Mouse (Mus musculus): Measurements from ENCODE around the gene Ccsap. TPM values are rescaled to one million over a fixed set of nuclear protein-coding genes. Genes with fewer than 3 reads are reported as not detected.

Gene Ccsap
- polyA plus RNA-seq, 1 experiment from 2014 or later, result 1.2 TPM

GRCm38 (mm10) chr8:123840578-123841345, 19.2 kb downstream of the Ccsap start:
- Histone ChIP-seq H3K9ac (replicated peaks) (no peak overlapping the region), H3K36me3 (replicated peaks; ENCODE audit: insufficient read depth, low read length) (peaks cover 9% of the 10 kb centered on the region; the same call in 1 of the 2 replicates), H3K4me2 (ENCODE audit: low read depth, low read length) (no peak overlapping the region), H3K4me3 (ENCODE audit: low read depth, low read length) (no peak overlapping the region), H3K27ac (ENCODE audit: low read depth) (no peak overlapping the region), H3K27me3 (ENCODE audit: insufficient read depth, low read length) (no peaks in the 10 kb centered on the region), H3K4me1 (ENCODE audit: insufficient read depth) (no peaks in the 10 kb centered on the region), H3K9me3 (ENCODE audit: low read length) (no peaks in the 10 kb centered on the region)
- DNase-seq (no peak), ATAC-seq (no peak)
- WGBS (ENCODE audit: insufficient replicate concordance), result 85% methylated on average over 15 of the region's 15 CpGs
- no peak for TF ChIP-seq CTCF (IDR thresholded peaks at IDR 0.05; ENCODE audit: low read depth)
- TF ChIP-seq EP300 (IDR thresholded peaks at IDR 0.05; ENCODE audit: low read depth), result no peak

- Histone ChIP-seq H3K36me3 (replicated peaks; ENCODE audit: insufficient read depth, low read length) (peaks cover 29% of the 10 kb centered on the region), H3K9ac (replicated peaks) (no peak overlapping the region), H3K27ac (ENCODE audit: low read depth) (no peak overlapping the region), H3K4me3 (ENCODE audit: low read depth, low read length) (no peak overlapping the region), H3K4me2 (ENCODE audit: low read depth, low read length) (no peak overlapping the region), H3K27me3 (ENCODE audit: insufficient read depth, low read length) (no peaks in the 10 kb centered on the region), H3K9me3 (ENCODE audit: low read length) (no peaks in the 10 kb centered on the region), H3K4me1 (ENCODE audit: insufficient read depth) (no peaks in the 10 kb centered on the region)
- TF ChIP-seq EP300 (IDR thresholded peaks at IDR 0.05; ENCODE audit: low read depth) (no peak), CTCF (IDR thresholded peaks at IDR 0.05; ENCODE audit: low read depth) (no peak)
- 72% methylated on average over 9 of the region's 9 CpGs for WGBS (ENCODE audit: insufficient replicate concordance)
- no peak for ATAC-seq
- DNase-seq, result peak; percentile 42
Observed at GRCm38 (mm10) chr8:123838496-123838895, 21.5 kb downstream of the Ccsap start.

- Histone ChIP-seq H3K27me3 (ENCODE audit: insufficient read depth, low read length) (no peaks in the 10 kb centered on the region), H3K4me3 (ENCODE audit: low read depth, low read length) (no peak overlapping the region), H3K36me3 (replicated peaks; ENCODE audit: insufficient read depth, low read length) (peaks cover 40% of the 10 kb centered on the region), H3K27ac (ENCODE audit: low read depth) (no peak overlapping the region), H3K9ac (replicated peaks) (no peak overlapping the region), H3K4me2 (ENCODE audit: low read depth, low read length) (no peak overlapping the region), H3K9me3 (ENCODE audit: low read length) (no peaks in the 10 kb centered on the region), H3K4me1 (ENCODE audit: insufficient read depth) (no peaks in the 10 kb centered on the region)
- ATAC-seq, result no peak
- DNase-seq, result no peak
- WGBS (ENCODE audit: insufficient replicate concordance), result 85% methylated on average over 6 of the region's 6 CpGs
- TF ChIP-seq EP300 (IDR thresholded peaks at IDR 0.05; ENCODE audit: low read depth) (no peak), CTCF (IDR thresholded peaks at IDR 0.05; ENCODE audit: low read depth) (no peak)
Observed at GRCm38 (mm10) chr8:123836354-123836753, 23.7 kb downstream of the Ccsap start.

- WGBS (ENCODE audit: insufficient replicate concordance), result 59% methylated on average over 9 of the region's 9 CpGs
- Histone ChIP-seq H3K36me3 (replicated peaks; ENCODE audit: insufficient read depth, low read length) (peaks cover 42% of the 10 kb centered on the region), H3K27me3 (ENCODE audit: insufficient read depth, low read length) (no peaks in the 10 kb centered on the region), H3K9me3 (ENCODE audit: low read length) (no peaks in the 10 kb centered on the region), H3K4me1 (ENCODE audit: insufficient read depth) (no peaks in the 10 kb centered on the region), H3K9ac (replicated peaks) (no peak overlapping the region), H3K4me2 (ENCODE audit: low read depth, low read length) (no peak overlapping the region), H3K27ac (ENCODE audit: low read depth) (no peak overlapping the region), H3K4me3 (ENCODE audit: low read depth, low read length) (no peak overlapping the region)
- peak; percentile 45; the same call in 1 of the 2 replicates for ATAC-seq
- TF ChIP-seq EP300 (IDR thresholded peaks at IDR 0.05; ENCODE audit: low read depth) (no peak), CTCF (IDR thresholded peaks at IDR 0.05; ENCODE audit: low read depth) (peak; percentile 85)
- DNase-seq, result peak; percentile 73
Observed at GRCm38 (mm10) chr8:123835451-123835850, 24.6 kb downstream of the Ccsap start.

GRCm38 (mm10) chr8:123832757-123833156, 27.3 kb downstream of the Ccsap start:
- Histone ChIP-seq H3K27me3 (ENCODE audit: insufficient read depth, low read length) (no peaks in the 10 kb centered on the region), H3K9ac (replicated peaks) (no peak overlapping the region), H3K9me3 (ENCODE audit: low read length) (no peaks in the 10 kb centered on the region), H3K27ac (ENCODE audit: low read depth) (no peak overlapping the region), H3K4me2 (ENCODE audit: low read depth, low read length) (no peak overlapping the region), H3K36me3 (replicated peaks; ENCODE audit: insufficient read depth, low read length) (peaks cover 65% of the 10 kb centered on the region), H3K4me3 (ENCODE audit: low read depth, low read length) (no peak overlapping the region), H3K4me1 (ENCODE audit: insufficient read depth) (no peaks in the 10 kb centered on the region)
- ATAC-seq, result no peak; the same call in 1 of the 2 replicates
- DNase-seq, result peak; percentile 79
- 86% methylated on average over 4 of the region's 4 CpGs for WGBS (ENCODE audit: insufficient replicate concordance)
- TF ChIP-seq CTCF (IDR thresholded peaks at IDR 0.05; ENCODE audit: low read depth), result peak; percentile 93
- no peak for TF ChIP-seq EP300 (IDR thresholded peaks at IDR 0.05; ENCODE audit: low read depth)

GRCm38 (mm10) chr8:123827523-123827922, 32.5 kb downstream of the Ccsap start:
- 92% methylated on average over 13 of the region's 13 CpGs for WGBS (ENCODE audit: insufficient replicate concordance)

More at GRCm38 (mm10) chr8:123827523-123827922, 32.5 kb downstream of the Ccsap start:
- Histone ChIP-seq H3K9ac (replicated peaks) (no peak overlapping the region), H3K9me3 (ENCODE audit: low read length) (no peaks in the 10 kb centered on the region), H3K4me2 (ENCODE audit: low read depth, low read length) (no peak overlapping the region), H3K27me3 (ENCODE audit: insufficient read depth, low read length) (no peaks in the 10 kb centered on the region), H3K4me1 (ENCODE audit: insufficient read depth) (no peaks in the 10 kb centered on the region), H3K27ac (ENCODE audit: low read depth) (no peak overlapping the region), H3K36me3 (replicated peaks; ENCODE audit: insufficient read depth, low read length) (peaks cover 45% of the 10 kb centered on the region), H3K4me3 (ENCODE audit: low read depth, low read length) (no peak overlapping the region)
- no peak for TF ChIP-seq EP300 (IDR thresholded peaks at IDR 0.05; ENCODE audit: low read depth)
- TF ChIP-seq CTCF (IDR thresholded peaks at IDR 0.05; ENCODE audit: low read depth), result no peak
- DNase-seq (no peak), ATAC-seq (no peak)
